Mouse (Mus musculus) MEL-GATA-1-ER (cell line): ENCODE results near the gene Ptgfrn.

Experiments used
- DNase-seq: peaks from one replicate; pipeline ENCODE4 v3.0.0-alpha.2; 2012; ENCODE audit warnings: low read depth; ENCODE audit errors: extremely low read depth

Gene Ptgfrn

DNA sequence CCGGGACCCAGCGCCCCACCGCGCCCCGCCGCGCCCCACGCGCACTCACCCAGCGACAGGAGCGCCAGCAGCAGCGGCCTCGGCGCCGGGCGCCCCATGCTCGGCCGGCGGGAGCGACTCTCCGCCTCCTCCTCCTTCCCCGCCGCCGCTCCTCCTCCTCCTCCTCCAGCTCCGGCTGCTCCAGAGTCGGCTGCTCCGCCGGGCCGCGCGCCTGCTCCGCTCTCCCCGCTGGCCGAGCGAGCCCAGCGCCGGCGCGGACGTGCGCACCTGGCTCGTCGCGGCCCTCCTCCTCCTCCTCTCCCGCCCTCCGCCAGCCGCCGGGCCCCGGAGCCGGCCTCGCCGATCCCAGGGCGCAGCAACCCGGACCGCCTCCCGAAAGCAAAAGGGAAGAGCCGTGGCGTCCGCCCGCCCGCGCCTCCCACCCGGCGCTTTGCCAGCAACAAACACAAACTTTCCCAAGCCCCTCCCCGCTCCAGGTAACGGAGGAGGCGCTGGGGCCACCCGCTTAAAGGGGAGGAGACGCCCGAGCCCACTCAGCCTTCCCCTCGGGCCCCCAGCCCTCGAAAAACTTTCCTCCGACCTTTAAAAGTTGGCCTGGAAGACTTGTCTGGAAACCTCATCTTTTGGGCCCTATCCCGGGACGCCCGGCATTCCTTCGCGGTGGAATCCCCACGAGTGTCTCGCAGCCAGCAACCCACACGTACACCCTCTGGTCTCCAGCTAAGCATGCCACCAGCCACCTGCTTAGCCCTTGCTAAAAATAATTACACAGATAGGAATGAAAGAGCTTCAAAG is at the start of gene Ptgfrn:
Gene Ptgfrn, minus strand, starts transcription at position 236 of the 795 bp plus-strand sequence.
- DNase-seq = no peak

- no peak for DNase-seq
These were observed 49.6 kb upstream of the Ptgfrn start for GRCm38 (mm10) chr3:101159701-101160100.

DNA sequence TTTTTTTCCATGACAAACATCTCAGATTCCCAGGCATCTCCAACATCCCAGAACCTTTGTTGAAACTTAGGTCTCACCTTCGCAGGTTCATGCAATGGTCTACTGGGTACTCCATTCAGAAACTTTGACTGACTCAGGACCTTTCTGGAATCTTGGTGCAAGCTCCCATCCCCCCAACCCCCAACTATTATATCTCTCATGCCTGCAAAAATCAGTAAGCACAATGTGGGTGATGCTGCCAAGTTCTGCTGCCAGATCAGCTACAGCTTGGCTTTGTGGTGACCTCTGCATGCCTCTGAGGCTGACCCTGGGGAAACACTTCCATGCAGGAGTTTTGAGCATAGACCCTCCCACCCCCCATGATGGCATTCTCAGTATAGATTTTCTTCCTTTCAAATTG is 44.0 kb upstream of the Ptgfrn start:
- no peak for DNase-seq

DNA sequence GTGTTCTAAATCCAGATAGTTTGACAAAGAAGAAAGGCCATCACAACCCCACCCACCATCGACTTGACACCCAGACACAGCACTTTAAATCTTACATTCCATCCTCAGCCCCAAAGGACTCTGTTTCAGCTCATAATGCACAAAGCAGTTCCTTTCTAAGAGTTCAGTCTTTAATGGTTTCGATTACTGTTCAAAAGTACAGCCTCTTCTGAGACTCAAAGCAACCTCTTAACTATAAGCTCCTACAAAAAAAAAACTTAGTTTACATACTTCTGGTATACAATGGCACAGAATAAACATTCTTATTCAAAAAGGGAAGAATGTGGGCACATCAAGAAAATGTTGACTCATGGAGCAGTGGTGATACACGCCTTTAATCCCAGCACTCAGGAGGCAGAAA is 43.3 kb upstream of the Ptgfrn start:
- DNase-seq = no peak

GRCm38 (mm10) chr3:101146126-101146772 is 36.2 kb upstream of the Ptgfrn start:
- no peak for DNase-seq

DNA sequence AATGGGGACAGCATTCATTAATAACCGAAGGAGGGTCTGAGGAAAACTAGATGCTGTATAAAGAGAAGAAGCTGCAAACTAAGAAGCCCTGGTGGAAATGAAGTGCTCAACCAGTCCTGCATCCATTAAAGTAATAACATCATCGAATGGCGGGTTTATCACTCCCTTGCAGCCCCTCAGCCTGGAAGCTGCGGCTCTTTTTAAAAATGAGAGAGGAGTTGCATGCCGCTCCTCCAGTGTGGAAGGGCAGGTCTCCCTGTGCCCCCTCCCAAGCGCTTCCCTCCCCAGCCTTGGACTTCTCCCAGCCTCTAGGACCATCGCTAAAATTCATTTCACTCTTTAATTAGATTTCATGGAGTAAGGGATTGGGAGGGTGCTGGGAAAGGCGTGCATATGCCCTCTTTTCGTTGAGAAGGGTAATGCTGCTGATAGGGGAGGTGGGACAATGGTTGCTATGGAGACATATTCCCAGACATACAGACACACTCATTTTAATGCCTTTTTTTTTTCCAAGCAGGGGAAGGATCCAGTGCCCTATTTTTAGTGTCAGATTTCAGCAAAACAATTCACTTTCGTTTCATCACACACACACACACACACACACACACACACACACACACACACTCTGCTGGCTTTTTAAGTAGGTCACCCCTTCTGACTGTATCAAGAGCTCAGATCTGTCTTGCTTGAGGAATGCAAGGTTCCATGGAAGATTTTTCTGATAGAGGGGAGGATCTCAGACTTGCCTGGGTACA is 35.4 kb upstream of the Ptgfrn start:
- no peak for DNase-seq

DNA sequence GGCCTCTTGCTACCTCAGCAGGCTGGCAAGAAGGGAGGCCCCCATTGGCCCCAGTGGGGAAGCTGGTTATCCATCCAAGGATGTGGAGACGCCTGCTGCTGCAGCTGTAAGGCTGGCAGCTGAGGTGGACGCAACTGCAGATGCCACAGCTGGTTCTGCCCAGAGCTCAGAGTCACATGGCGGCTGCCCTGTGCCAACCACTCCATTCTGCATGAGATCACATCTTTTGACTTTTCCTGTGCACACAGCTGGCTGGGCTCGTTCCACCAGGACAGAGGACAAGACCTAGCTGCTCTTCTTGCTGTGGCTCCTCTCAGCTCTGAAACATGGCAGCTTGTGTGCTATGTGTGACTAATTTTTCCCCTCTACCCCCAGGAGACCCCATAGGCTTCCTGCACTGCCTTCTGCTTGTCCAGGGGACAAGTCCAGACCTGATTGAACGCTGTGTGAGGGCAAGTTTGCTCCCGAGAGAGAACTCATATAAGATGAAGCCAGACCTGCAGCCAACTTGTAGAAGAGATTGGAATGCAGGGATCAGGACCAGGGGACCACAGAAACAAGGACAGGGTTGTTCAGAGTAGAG is 34.4 kb upstream of the Ptgfrn start:
- no peak for DNase-seq

- no peak for DNase-seq
These were observed 33.4 kb upstream of the Ptgfrn start for GRCm38 (mm10) chr3:101143465-101143864.

DNA sequence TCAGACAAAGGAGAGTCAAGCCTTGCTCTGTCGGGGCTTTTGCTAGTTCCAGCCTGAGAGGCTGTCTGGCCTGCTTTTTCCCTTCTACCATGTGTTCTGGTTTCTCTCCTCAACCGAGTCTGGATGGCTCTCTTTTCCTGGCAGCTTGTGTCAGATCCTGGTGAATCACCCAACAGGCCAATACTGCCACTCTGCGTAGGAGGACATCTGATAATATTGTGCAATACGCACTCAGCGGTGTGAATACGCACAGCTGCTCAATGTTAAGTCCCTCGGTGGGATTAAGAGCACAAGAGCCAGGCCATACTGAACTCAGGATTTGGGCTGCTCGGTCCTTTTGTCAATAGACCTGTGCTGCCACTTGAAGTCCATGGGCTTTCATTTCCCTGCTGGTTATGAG is 31.8 kb upstream of the Ptgfrn start:
- no peak for DNase-seq

GRCm38 (mm10) chr3:101139958-101140357 is 29.9 kb upstream of the Ptgfrn start:
- DNase-seq = no peak

- no peak for DNase-seq
These were observed 26.4 kb upstream of the Ptgfrn start for GRCm38 (mm10) chr3:101136483-101136882.

- no peak for DNase-seq
These were observed 24.8 kb upstream of the Ptgfrn start for GRCm38 (mm10) chr3:101134861-101135260.

GRCm38 (mm10) chr3:101132981-101133380 is 22.9 kb upstream of the Ptgfrn start:
- no peak for DNase-seq

DNA sequence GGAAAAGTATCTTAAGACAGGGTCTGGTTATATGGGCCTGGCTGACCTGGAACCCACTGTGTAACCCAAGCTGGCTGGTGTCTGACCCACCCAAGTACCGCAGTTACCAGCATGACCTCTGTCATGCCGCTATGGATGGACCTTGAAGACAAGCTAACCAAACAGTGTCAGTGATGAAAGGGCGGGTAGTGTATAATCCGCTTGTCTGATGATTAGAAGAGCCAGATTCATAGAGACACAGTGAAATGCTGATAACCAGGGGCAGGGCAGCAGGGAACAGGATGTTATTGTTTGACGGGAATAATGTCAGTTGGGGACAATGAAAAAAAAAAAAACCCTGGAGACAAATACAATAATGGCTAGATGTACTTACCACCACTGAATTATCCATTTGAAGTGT is 21.7 kb upstream of the Ptgfrn start:
- no peak for DNase-seq

GRCm38 (mm10) chr3:101130526-101130925 is 20.4 kb upstream of the Ptgfrn start:
- no peak for DNase-seq

GRCm38 (mm10) chr3:101129620-101130019 is 19.5 kb upstream of the Ptgfrn start:
- no peak for DNase-seq

DNA sequence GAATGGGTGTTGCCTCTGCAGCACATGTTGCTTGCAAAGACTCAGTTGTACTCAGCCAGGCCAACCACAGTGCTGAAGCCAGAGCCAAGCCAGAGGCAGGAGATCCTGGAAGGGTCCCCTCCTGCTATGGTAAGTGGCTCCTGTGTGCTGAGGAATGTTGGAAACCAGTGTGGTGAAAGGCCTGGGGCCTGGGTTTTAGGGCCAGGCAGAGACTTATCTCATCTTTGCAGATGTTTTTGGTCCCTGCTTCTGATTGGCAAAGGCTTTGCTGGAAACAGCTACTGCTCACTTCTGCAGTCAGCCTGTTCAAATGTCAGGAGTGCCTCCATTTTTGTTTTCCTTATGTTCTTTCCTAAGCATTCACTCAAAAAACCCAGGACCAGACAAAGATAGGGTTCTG is 19.0 kb upstream of the Ptgfrn start:
- no peak for DNase-seq

GRCm38 (mm10) chr3:101127766-101128165 is 17.7 kb upstream of the Ptgfrn start:
- no peak for DNase-seq

DNA sequence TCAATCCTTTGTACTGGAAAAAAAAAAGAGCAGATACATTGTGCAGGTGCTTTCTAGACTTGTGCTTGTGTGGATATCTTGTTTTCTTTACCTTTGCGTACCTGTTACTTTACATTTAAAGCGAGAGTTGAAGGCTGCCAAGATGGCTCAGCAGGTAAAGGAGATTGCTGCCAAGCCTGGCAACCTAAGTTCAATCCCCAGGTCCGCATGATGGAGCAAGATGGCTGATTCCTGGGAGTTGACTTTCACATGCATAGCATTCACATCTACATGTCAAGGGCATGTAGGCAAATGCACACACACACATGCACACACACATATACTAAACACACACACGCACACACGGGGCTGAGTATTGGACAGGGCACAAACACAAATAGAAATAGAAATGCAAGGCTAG is 14.6 kb upstream of the Ptgfrn start:
- DNase-seq = no peak

DNA sequence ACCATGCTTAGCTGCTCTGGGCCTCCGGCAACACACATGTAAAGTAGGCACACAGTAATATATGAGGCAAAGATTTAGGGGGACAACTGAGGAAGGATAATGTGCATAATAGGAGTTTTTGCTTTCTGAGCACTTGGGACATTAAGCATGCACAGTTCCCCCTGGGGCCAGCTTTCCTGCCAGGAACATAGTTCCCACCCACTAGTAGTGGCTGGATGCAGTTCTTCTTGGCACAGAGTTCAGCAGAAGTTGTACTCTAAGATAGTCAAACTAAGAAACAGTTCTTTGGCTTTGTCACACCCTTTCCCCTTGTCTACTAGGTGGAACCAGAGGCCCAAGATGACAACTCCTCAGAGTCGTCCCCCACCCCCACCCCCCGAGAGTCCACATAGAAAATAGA is 12.4 kb upstream of the Ptgfrn start:
- DNase-seq = no peak

GRCm38 (mm10) chr3:101117774-101118173 is 7.7 kb upstream of the Ptgfrn start:
- no peak for DNase-seq

DNA sequence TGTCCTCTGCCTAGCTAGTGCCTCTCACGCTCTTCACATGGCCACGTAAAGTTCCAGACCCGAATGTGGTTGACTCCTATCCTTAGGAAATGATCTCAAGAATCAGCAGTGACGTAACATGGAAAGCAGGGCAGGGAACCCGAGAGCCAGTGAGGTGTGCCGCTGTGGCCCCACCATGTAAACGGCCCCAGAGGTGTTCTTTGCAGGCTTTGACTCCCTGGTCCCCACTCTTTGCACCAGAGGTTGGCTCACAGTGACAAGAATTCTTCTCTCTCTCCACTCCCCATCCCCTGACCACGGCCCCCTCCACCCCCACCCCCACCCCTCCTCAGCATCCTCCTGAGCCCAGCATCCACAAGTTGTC is 7.3 kb upstream of the Ptgfrn start:
- DNase-seq = no peak
